Mouse (Mus musculus) liver, embryonic 13.5 days (tissue): Measurements from ENCODE around the gene Ppargc1a. TPM values are rescaled to one million over a fixed set of nuclear protein-coding genes. Genes with fewer than 3 reads are reported as not detected.

ENCODE experiments used
- ATAC-seq: fragments of 200-750 bp; cut with Nextera tagmentation; 2 replicates; pipeline ENCODE4 v1.8.0; 2017; ENCODE audit warnings: low read depth, mild to moderate bottlenecking, moderate number of reproducible peaks, moderate library complexity
- DNase-seq: peaks from one replicate; pipeline ENCODE4 v3.0.0; 2022
- H3K27ac ChIP-seq: fragments of 300-500 bp; sonication (generic); 2 replicates; pipeline ENCODE4 v1.5.1; 2015; ENCODE audit warnings: moderate library complexity, mild to moderate bottlenecking, inconsistent platforms
- H3K27me3 ChIP-seq: fragments of 300-500 bp; sonication (generic); 2 replicates; pipeline ENCODE4 v1.6.1; 2015; ENCODE audit warnings: mild to moderate bottlenecking, inconsistent platforms
- H3K36me3 ChIP-seq: fragments of 300-500 bp; sonication (generic); 2 replicates; pipeline ENCODE4 v1.6.1; 2015; ENCODE audit warnings: mild to moderate bottlenecking, inconsistent platforms
- H3K4me1 ChIP-seq: fragments of 300-500 bp; sonication (generic); replicated peaks from 2 replicates; pipeline ENCODE4 v1.6.1; 2015; ENCODE audit warnings: inconsistent platforms
- H3K4me2 ChIP-seq: fragments of 300-500 bp; sonication (generic); 2 replicates; pipeline ENCODE4 v1.6.1; 2015; ENCODE audit warnings: inconsistent platforms, mild to moderate bottlenecking, moderate library complexity
- H3K4me3 ChIP-seq: fragments of 300-500 bp; sonication (generic); replicated peaks from 2 replicates; pipeline ENCODE4 v1.5.1; 2015; ENCODE audit warnings: mild to moderate bottlenecking, inconsistent platforms
- H3K9ac ChIP-seq: fragments of 300-500 bp; sonication (generic); 2 replicates; pipeline ENCODE4 v1.6.1; 2015; ENCODE audit warnings: mild to moderate bottlenecking, inconsistent platforms
- H3K9me3 ChIP-seq: fragments of 300-500 bp; sonication (generic); replicated peaks from 2 replicates; pipeline ENCODE4 v1.6.1; 2016; ENCODE audit warnings: inconsistent platforms
- whole genome bisulfite sequencing: fragments of 180-500 bp; shearing (Covaris S2); methylation state at CpG from one replicate; pipeline ENCODE4 v1.1.7; 2015; ENCODE audit not compliant: insufficient replicate concordance; 5-methylcytosine and 5-hydroxymethylcytosine counted together
- polyA plus RNA-seq: library from polyadenylated mRNA; unstranded; fragments of >200 nt; fragmentation: Nextera tagmentation; extraction: Ambion mirVana; gene quantifications from 2 replicates; pipeline ENCODE4 v1.2.1, GENCODE M21; 2015

The Ppargc1a gene
- 1.4 and 2.5 TPM in 2 replicates for polyA plus RNA-seq

- ATAC-seq (no peak), DNase-seq (no peak)
- Histone ChIP-seq H3K27me3 (no peaks in the 10 kb centered on the region), H3K4me2 (no peak within 1 kb of the TSS), H3K4me1 (no peaks in the 10 kb centered on the region), H3K27ac (no peak within 1 kb of the TSS), H3K9ac (no peak within 1 kb of the TSS), H3K36me3 (no peaks in the 10 kb centered on the region), H3K9me3 (no peaks in the 10 kb centered on the region), H3K4me3 (no peak within 1 kb of the TSS)
- 52% methylated on average over 6 of the region's 6 CpGs for WGBS
These were observed at the start of gene Ppargc1a for GRCm38 (mm10) chr5:51567659-51568058. TSS of gene Ppargc1a (minus strand) at chr5:51567726.

GRCm38 (mm10) chr5:51616877-51617276 is 49.4 kb upstream of the Ppargc1a start:
- Histone ChIP-seq H3K27ac (no peak overlapping the region), H3K4me2 (no peak overlapping the region), H3K9ac (no peak overlapping the region), H3K9me3 (no peaks in the 10 kb centered on the region; the same call in 1 of the 2 replicates), H3K4me3 (no peak overlapping the region), H3K27me3 (no peaks in the 10 kb centered on the region), H3K36me3 (no peaks in the 10 kb centered on the region), H3K4me1 (no peaks in the 10 kb centered on the region)
- WGBS = 71% methylated on average over 1 of the region's 1 CpGs
- ATAC-seq (no peak), DNase-seq (no peak)

GRCm38 (mm10) chr5:51612049-51612448 is 44.5 kb upstream of the Ppargc1a start:
- Histone ChIP-seq H3K4me3 (no peak overlapping the region), H3K36me3 (no peaks in the 10 kb centered on the region), H3K9me3 (no peaks in the 10 kb centered on the region), H3K4me1 (no peaks in the 10 kb centered on the region), H3K4me2 (no peak overlapping the region), H3K9ac (no peak overlapping the region), H3K27me3 (no peaks in the 10 kb centered on the region), H3K27ac (no peak overlapping the region)
- ATAC-seq = no peak
- WGBS = 73% methylated on average over 4 of the region's 4 CpGs
- no peak for DNase-seq

DNA sequence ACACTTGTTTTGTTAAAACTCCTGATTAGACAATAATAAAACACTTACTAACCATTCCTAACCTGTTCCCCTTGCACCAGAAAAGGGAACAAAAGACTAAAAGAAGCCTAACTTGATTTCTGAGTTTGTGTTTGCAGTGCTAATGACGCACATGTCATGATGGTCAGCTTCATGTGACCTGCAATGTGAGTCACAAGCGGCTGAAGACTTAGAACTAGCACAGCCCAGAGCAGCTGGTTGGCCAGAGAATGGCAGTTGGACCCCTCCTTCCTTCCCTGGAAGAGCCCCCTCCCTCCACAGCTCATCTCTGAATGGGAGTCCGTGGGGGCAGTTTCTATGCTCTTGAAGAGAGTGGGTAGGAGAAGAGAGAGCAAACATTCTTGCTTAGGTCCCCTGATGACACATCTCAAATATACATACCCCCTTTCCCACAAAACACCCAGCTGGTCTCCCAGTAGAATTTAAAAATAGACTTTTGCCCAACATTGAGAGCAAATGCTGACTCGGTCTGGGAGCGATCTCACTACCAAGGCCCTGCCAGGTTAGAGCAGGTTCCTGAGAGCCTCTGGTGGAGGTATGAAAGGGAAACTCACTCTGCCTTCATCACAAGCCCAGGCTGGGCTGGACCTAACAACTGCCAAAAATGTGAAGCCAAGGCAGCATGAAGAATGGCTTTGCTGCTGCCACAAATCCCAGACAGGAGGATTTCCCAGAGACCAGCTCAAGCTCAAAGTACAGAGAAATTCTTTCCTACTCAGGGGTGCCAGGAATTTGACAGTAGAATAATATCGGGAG is 40.4 kb upstream of the Ppargc1a start:
- Histone ChIP-seq H3K4me3 (no peak overlapping the region), H3K27me3 (no peaks in the 10 kb centered on the region), H3K36me3 (no peaks in the 10 kb centered on the region), H3K4me1 (no peaks in the 10 kb centered on the region), H3K9ac (no peak overlapping the region), H3K9me3 (no peaks in the 10 kb centered on the region), H3K4me2 (no peak overlapping the region), H3K27ac (no peak overlapping the region)
- no peak for DNase-seq
- WGBS = 62% methylated on average over 6 of the region's 6 CpGs
- ATAC-seq = no peak

DNA sequence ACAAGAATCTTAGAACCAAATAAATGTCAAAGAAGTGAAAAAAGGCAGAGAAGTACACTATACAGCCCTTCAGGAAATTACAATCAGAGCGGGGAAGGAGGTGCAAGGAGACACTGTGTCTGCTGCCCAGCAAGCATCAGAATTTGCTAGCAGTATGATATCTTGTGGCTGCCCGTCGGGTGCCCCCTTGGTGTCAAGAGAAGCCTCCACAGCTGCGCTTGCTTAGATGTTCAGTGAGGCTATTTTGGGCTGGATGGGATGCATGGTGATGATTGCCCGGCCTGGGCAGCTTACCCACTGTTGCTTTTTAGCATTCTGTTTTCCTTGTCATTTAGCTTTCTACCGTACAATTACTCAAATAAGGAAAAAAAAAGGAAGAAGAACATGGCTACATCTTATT is 32.0 kb upstream of the Ppargc1a start:
- Histone ChIP-seq H3K36me3 (no peaks in the 10 kb centered on the region), H3K9ac (no peak overlapping the region)
- 44% methylated on average over 6 of the region's 6 CpGs for WGBS

GRCm38 (mm10) chr5:51595644-51596043 is 28.1 kb upstream of the Ppargc1a start:
- Histone ChIP-seq H3K9ac (no peak overlapping the region), H3K4me2 (no peak overlapping the region), H3K4me3 (no peak overlapping the region), H3K36me3 (no peaks in the 10 kb centered on the region), H3K9me3 (no peaks in the 10 kb centered on the region), H3K27me3 (no peaks in the 10 kb centered on the region), H3K4me1 (no peaks in the 10 kb centered on the region), H3K27ac (no peak overlapping the region)
- DNase-seq (no peak), ATAC-seq (no peak)
- 72% methylated on average over 9 of the region's 9 CpGs for WGBS

More for the DNA sequence above, 32.0 kb upstream of the Ppargc1a start:
- no peaks in the 10 kb centered on the region for H3K9me3 ChIP-seq
- DNase-seq (no peak), ATAC-seq (no peak)
- H3K27me3 ChIP-seq = no peaks in the 10 kb centered on the region
- no peak overlapping the region for H3K4me3 ChIP-seq
- no peak overlapping the region for H3K4me2 ChIP-seq
- no peak overlapping the region for H3K27ac ChIP-seq
- no peaks in the 10 kb centered on the region for H3K4me1 ChIP-seq

DNA sequence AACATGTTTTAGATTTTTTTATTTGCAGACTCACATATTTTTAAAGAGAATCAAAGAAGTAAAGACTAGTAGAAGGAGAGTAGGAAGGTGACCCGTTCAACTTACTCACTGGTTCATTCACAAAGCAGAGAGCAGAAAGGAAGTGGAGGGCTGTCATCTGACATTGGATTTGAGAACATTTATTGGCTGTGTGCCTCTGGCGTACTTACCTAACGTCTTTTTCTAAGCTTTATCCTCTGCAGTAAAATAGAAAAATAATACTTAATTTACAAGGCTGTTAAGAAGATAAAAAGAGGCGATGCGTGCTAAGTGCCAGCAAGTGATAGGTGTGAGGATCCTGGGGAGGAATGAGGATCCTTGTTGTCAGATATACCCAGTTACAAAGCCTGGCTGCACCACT is 24.7 kb upstream of the Ppargc1a start:
- H3K27ac ChIP-seq = no peak overlapping the region
- no peaks in the 10 kb centered on the region for H3K36me3 ChIP-seq
- no peaks in the 10 kb centered on the region for H3K27me3 ChIP-seq
- H3K4me1 ChIP-seq = no peaks in the 10 kb centered on the region
- no peak overlapping the region for H3K9ac ChIP-seq
- no peak overlapping the region for H3K4me3 ChIP-seq
- DNase-seq = no peak
- no peak overlapping the region for H3K4me2 ChIP-seq
- H3K9me3 ChIP-seq = no peaks in the 10 kb centered on the region
- ATAC-seq = no peak
- WGBS = 31% methylated on average over 5 of the region's 5 CpGs

DNA sequence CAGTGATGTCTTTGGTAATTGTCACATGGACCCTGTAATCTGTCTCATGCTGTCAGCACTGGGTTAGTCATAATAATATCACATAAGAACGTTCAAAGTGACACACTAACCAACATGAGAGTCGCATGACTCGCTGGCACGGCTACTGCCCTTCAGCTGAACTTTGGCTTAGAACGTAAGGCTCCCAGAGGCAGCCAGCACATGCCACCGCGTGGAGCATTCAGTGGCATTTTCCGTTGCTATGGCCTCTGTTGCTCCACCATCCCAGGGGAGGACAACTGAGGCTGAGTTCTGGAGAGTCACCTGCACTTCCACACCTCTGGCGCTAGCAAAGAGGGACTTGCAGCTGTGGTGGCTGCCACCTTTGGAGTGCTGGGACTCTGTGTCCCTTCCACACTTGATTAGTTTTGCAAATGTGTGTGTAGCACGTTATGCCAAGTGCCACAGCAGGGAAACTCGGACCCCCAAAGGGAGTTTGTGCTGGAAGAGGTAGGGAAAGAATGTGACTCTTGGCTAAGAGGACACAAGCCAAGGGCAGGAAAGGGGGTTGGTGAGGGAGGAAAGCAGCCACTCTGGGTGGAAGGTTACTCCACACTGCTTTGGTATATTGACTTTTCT is 24.1 kb upstream of the Ppargc1a start:
- ATAC-seq (peak; percentile 20; the same call in 1 of the 2 replicates), DNase-seq (no peak)
- 37% methylated on average over 11 of the region's 11 CpGs for WGBS
- no peaks in the 10 kb centered on the region for H3K4me1 ChIP-seq
- H3K9me3 ChIP-seq = no peaks in the 10 kb centered on the region
- H3K4me3 ChIP-seq = no peak overlapping the region
- no peaks in the 10 kb centered on the region for H3K27me3 ChIP-seq
- no peak overlapping the region for H3K9ac ChIP-seq
- no peak overlapping the region for H3K4me2 ChIP-seq
- no peaks in the 10 kb centered on the region for H3K36me3 ChIP-seq
- no peak overlapping the region for H3K27ac ChIP-seq

DNA sequence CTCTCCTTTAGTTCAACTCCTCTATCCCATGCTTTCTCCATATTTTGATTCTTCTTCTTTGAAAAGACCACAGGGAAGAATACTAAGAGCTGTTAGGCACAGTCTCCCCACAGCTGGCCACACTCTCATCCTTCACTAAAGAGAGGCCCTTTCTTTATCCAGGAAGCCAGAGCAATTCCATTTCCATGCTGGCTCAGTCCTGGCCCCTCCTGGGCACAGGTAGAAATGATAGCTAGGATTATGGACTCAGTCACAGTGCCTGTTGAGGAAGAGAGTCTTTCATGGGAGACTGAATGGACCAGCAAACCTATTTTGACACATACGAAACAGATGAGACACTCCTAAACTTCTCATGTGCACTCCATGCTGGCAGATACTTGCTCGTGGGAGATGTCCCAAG is 18.7 kb upstream of the Ppargc1a start:
- Histone ChIP-seq H3K4me2 (no peak overlapping the region), H3K27ac (no peak overlapping the region), H3K36me3 (no peaks in the 10 kb centered on the region), H3K9ac (no peak overlapping the region), H3K9me3 (no peaks in the 10 kb centered on the region), H3K27me3 (no peaks in the 10 kb centered on the region), H3K4me1 (0 out of 2 replicates have a peak, but pooled peaks cover 6% of the 10 kb centered on the region), H3K4me3 (no peak overlapping the region)
- ATAC-seq (no peak), DNase-seq (no peak)
- WGBS = 61% methylated on average over 2 of the region's 2 CpGs

DNA sequence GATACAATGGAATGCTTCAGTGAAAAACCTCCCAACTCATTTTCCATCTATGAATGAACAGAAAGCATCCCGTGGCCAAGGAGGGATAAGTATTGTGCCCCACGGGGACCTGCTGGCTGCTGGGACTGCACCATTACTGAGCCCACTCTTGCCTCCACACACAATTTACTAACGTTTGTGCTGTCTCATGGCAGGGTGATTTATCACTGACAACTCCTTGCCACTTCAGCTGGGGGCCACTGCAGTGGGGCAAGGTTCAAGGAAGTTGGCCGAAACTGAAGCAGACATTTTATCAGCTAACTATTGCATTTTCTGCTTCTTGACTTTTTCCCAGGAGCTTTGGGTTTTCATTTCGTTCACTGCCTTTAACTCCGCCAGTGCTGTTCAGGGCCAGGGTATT is 17.5 kb upstream of the Ppargc1a start:
- Histone ChIP-seq H3K4me3 (no peak overlapping the region), H3K9me3 (no peaks in the 10 kb centered on the region), H3K9ac (no peak overlapping the region), H3K4me2 (no peak overlapping the region), H3K27me3 (no peaks in the 10 kb centered on the region), H3K27ac (no peak overlapping the region), H3K4me1 (0 out of 2 replicates have a peak, but pooled peaks cover 6% of the 10 kb centered on the region), H3K36me3 (no peaks in the 10 kb centered on the region)
- DNase-seq (no peak), ATAC-seq (no peak)
- 24% methylated on average over 6 of the region's 6 CpGs for WGBS

GRCm38 (mm10) chr5:51584186-51584585 is 16.7 kb upstream of the Ppargc1a start:
- Histone ChIP-seq H3K27ac (no peak overlapping the region), H3K4me3 (no peak overlapping the region), H3K27me3 (no peaks in the 10 kb centered on the region), H3K9me3 (no peaks in the 10 kb centered on the region), H3K4me1 (0 out of 2 replicates have a peak, but pooled peaks cover 6% of the 10 kb centered on the region), H3K9ac (no peak overlapping the region), H3K4me2 (no peak overlapping the region), H3K36me3 (no peaks in the 10 kb centered on the region)
- ATAC-seq (no peak), DNase-seq (no peak)
- WGBS = 59% methylated on average over 3 of the region's 3 CpGs
